Mouse (Mus musculus): ENCODE data around the gene Bud23. TPM values are rescaled to one million over a fixed set of nuclear protein-coding genes. Genes with fewer than 3 reads are reported as not detected.
A peak's percentile ranks its signal among the peaks of the same experiment; 100 is the strongest.

Bud23 gene
- polyA plus RNA-seq, 2 experiments, result 43.3 to 46.0 TPM

DNA sequence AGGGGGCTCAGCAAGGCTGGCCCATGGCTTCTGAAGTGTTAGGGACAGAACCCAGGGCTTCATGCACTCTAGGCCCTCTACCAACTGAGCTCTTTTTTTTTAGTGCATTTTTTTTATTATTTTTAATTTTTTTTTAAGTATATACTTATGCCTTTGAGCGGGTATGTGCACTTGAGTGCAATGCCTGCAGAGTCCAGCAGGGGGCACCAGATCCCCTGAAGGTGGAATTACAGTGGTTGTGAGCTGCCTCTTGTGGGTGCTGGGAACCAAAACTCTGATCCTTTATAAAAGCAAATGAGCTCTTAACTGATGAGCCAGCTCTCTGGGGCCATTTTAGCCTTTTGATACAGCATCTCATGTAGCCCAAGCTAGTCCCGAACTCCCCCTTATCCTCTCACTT is 30.2 kb downstream of the Bud23 start:
- no peaks in the 10 kb centered on the region for H3K9me3 ChIP-seq (ENCODE audit: control insufficient read depth, low read length)
- no peak for ATAC-seq (ENCODE audit: insufficient read depth)
- no peak overlapping the region for H3K27ac ChIP-seq
- DNase-seq (ENCODE audit: low read depth in 3 of 3, low spot score in 3 of 3), result no peak
- no peaks in the 10 kb centered on the region for H3K36me3 ChIP-seq (replicated peaks; ENCODE audit: control insufficient read depth, insufficient read depth, low read depth)
- H3K9ac ChIP-seq (replicated peaks), result no peak overlapping the region
- TF ChIP-seq EP300 (IDR thresholded peaks at IDR 0.05; ENCODE audit: low read depth) (no peak), CTCF (IDR thresholded peaks at IDR 0.05; ENCODE audit: low read depth) (peak; percentile 70)
- WGBS (ENCODE audit: insufficient replicate concordance), result 89% methylated on average over 2 of the region's 2 CpGs
- peaks cover under 1 to 5% of the 10 kb centered on the region in 2 experiments; a peak in 3 of 4 replicates for H3K4me1 ChIP-seq (replicated peaks; ENCODE audit: control insufficient read depth in 2 of 2, insufficient read depth in 2 of 2, low read length in 1 of 2)
- no peaks in the 10 kb centered on the region for H3K27me3 ChIP-seq (ENCODE audit: control insufficient read depth, insufficient read depth, low read length)
- no peak overlapping the region for H3K4me3 ChIP-seq (ENCODE audit: insufficient read depth in 1 of 2, low read depth in 2 of 2, low read length in 2 of 2)
- no peak overlapping the region for H3K4me2 ChIP-seq (ENCODE audit: low read depth)

DNA sequence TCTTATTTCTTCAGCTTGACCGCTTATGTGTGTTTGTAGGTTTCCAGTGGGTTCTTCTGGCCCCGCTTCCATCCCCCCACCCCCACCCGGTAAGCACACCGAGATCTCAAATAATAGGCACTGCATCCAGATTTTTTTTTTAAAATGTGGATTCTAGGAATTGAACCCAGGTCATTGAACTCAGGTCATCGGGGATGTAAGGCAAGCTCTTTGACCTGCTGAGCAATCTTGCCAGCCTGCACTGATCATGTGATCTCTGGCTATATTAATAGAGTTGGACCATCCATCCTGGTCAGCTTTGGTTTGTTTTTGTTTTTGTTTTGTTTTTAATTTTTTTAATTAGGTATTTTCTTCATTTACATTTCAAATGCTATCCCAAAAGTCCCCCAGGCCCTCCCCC is 32.2 kb downstream of the Bud23 start:
- H3K9ac ChIP-seq (replicated peaks), result no peak overlapping the region
- peaks cover 0 to 8% of the 10 kb centered on the region in 2 experiments; a peak in 1 of 4 replicates for H3K4me1 ChIP-seq (replicated peaks; ENCODE audit: control insufficient read depth in 2 of 2, insufficient read depth in 2 of 2, low read length in 1 of 2)
- no peak overlapping the region for H3K4me2 ChIP-seq (ENCODE audit: low read depth)
- TF ChIP-seq EP300 (IDR thresholded peaks at IDR 0.05; ENCODE audit: low read depth) (no peak), CTCF (IDR thresholded peaks at IDR 0.05; ENCODE audit: low read depth) (no peak)
- DNase-seq (ENCODE audit: low read depth in 3 of 3, low spot score in 3 of 3) (no peak), ATAC-seq (ENCODE audit: insufficient read depth) (no peak)
- no peak overlapping the region for H3K4me3 ChIP-seq (ENCODE audit: insufficient read depth in 1 of 2, low read depth in 2 of 2, low read length in 2 of 2)
- no peaks in the 10 kb centered on the region for H3K27me3 ChIP-seq (ENCODE audit: control insufficient read depth, insufficient read depth, low read length)
- H3K36me3 ChIP-seq (replicated peaks; ENCODE audit: control insufficient read depth, insufficient read depth, low read depth), result no peaks in the 10 kb centered on the region
- H3K9me3 ChIP-seq (ENCODE audit: control insufficient read depth, low read length), result no peaks in the 10 kb centered on the region
- WGBS (ENCODE audit: insufficient replicate concordance), result 74% methylated on average over 5 of the region's 5 CpGs
- H3K27ac ChIP-seq, result no peak overlapping the region

DNA sequence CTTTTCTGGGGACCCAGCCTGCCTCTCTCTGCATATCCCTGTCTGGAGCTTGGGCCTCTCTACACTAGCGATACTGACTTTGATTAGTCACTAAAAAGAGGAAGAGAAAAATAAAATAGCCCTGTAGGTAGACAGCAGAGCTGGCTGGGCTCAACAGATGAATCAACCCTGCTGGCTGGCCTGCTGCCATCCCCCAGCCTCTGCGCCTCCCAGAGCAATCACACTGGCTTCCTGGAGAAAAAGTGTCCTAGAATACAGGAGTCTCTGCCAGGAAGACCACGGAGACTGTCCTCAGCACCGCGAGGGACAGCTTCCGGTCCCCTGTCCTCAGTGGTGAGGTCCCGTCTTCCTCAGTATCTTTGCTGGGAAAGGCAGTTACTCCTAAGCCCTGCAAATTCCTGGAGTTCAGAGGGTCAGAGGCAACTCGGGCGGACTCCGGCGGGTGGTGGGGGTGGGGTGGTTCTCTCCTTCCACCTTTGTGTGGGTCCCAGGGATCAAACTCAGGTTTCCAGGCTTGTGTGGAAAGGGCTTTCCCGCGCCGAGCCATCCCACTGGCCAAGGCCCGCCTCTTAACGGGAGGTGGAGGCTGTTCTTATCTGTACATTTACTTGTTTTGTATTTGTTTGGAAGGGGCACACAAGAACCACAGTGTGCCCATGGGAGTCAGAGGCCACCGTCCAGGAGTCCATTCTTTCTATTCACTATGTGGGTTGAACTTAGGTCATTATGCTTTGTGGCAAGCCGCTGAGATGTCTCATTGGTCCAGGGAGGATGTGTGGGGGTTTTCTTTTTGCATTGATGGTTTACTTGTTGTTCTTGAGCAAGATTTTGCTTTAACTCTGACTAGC is 35.5 kb downstream of the Bud23 start:
- Histone ChIP-seq H3K4me1 (replicated peaks; ENCODE audit: control insufficient read depth in 2 of 2, insufficient read depth in 2 of 2, low read length in 1 of 2) (peaks cover under 1 to 14% of the 10 kb centered on the region in 2 experiments; a peak in 2 of 4 replicates), H3K27ac (no peak overlapping the region; the same call in 1 of the 2 replicates), H3K36me3 (replicated peaks; ENCODE audit: control insufficient read depth, insufficient read depth, low read depth) (no peaks in the 10 kb centered on the region), H3K4me2 (ENCODE audit: low read depth) (peak overlapping the region; percentile 31), H3K27me3 (ENCODE audit: control insufficient read depth, insufficient read depth, low read length) (peaks cover 4% of the 10 kb centered on the region; the same call in 1 of the 2 replicates), H3K4me3 (ENCODE audit: insufficient read depth in 1 of 2, low read depth in 2 of 2, low read length in 2 of 2) (no peak overlapping the region), H3K9me3 (ENCODE audit: control insufficient read depth, low read length) (no peaks in the 10 kb centered on the region), H3K9ac (replicated peaks) (no peak overlapping the region)
- TF ChIP-seq EP300 (IDR thresholded peaks at IDR 0.05; ENCODE audit: low read depth) (no peak), CTCF (IDR thresholded peaks at IDR 0.05; ENCODE audit: low read depth) (no peak)
- 44% methylated on average over 18 of the region's 18 CpGs for WGBS (ENCODE audit: insufficient replicate concordance)
- peak; percentile 17; the same call in 1 of the 2 replicates for ATAC-seq (ENCODE audit: insufficient read depth)
- no peak for DNase-seq (ENCODE audit: low read depth in 3 of 3, low spot score in 3 of 3)

DNA sequence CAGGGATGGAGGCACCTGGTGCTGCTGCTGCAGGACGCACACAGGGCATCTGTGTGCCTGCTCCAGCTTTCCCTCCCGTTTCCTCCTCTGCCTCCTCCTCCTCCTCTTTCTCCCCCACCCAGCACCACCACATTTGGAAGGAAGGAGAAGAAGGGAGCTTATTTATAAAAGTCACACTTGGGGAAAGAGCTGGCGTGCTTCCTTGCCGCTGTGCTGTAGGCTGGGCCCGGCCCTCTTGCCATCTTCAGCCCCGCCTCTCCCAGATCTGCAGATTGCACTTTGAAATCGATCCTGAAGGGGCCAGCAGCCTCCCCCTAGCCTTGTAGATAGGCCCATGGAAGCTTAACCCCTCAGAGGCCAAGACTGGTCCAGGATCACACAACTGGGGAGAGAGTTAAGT is 38.9 kb downstream of the Bud23 start:
- TF ChIP-seq EP300 (IDR thresholded peaks at IDR 0.05; ENCODE audit: low read depth), result no peak
- TF ChIP-seq CTCF (IDR thresholded peaks at IDR 0.05; ENCODE audit: low read depth), result no peak
- no peak overlapping the region for H3K4me3 ChIP-seq (ENCODE audit: insufficient read depth in 1 of 2, low read depth in 2 of 2, low read length in 2 of 2)
- peaks cover 10% of the 10 kb centered on the region for H3K27me3 ChIP-seq (ENCODE audit: control insufficient read depth, insufficient read depth, low read length)
- ATAC-seq (ENCODE audit: insufficient read depth) (no peak), DNase-seq (ENCODE audit: low read depth in 3 of 3, low spot score in 3 of 3) (no peak)
- no peak overlapping the region for H3K4me2 ChIP-seq (ENCODE audit: low read depth)
- no peaks in the 10 kb centered on the region for H3K9me3 ChIP-seq (ENCODE audit: control insufficient read depth, low read length)
- 23% methylated on average over 7 of the region's 7 CpGs for WGBS (ENCODE audit: insufficient replicate concordance)
- no peak overlapping the region for H3K27ac ChIP-seq
- no peaks in the 10 kb centered on the region for H3K36me3 ChIP-seq (replicated peaks; ENCODE audit: control insufficient read depth, insufficient read depth, low read depth)
- H3K4me1 ChIP-seq (replicated peaks; ENCODE audit: control insufficient read depth in 2 of 2, insufficient read depth in 2 of 2, low read length in 1 of 2), result peaks cover 5 to 20% of the 10 kb centered on the region in 2 experiments; a peak in 3 of 4 replicates
- no peak overlapping the region for H3K9ac ChIP-seq (replicated peaks)

DNA sequence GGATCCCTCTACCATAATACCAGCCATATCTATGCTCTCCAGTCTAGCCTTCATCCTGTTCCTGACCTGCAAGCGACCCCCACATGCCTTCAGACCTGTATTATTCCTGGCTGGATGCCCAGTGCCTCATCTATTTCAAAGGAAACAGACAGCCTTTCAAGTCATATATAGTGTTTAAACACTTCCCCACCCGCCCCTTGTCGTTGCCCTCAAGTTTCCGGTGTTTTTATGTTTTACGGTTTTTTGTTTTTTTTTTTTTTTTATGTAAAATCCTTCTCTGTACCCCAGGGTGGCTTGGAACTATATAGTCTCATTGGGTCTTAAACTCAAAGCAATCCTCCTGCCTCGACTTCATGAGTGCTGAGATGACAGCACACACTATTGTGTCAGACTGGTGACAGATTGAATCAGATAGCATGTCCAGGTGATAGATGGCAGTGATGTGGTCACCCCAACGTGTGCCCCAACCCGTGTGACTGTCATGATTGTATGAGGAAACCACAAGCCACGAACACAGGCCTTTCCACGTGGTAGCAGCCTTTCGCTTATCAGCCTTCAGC is 40.0 kb downstream of the Bud23 start:
- peaks cover 10% of the 10 kb centered on the region for H3K27me3 ChIP-seq (ENCODE audit: control insufficient read depth, insufficient read depth, low read length)
- DNase-seq (ENCODE audit: low read depth in 3 of 3, low spot score in 3 of 3), result no peak
- H3K9me3 ChIP-seq (ENCODE audit: control insufficient read depth, low read length), result no peaks in the 10 kb centered on the region
- 9% methylated on average over 11 of the region's 11 CpGs for WGBS (ENCODE audit: insufficient replicate concordance)
- no peak overlapping the region for H3K4me2 ChIP-seq (ENCODE audit: low read depth)
- peaks cover 5 to 20% of the 10 kb centered on the region in 2 experiments; a peak in 3 of 4 replicates for H3K4me1 ChIP-seq (replicated peaks; ENCODE audit: control insufficient read depth in 2 of 2, insufficient read depth in 2 of 2, low read length in 1 of 2)
- no peak overlapping the region for H3K27ac ChIP-seq
- H3K4me3 ChIP-seq (ENCODE audit: insufficient read depth in 1 of 2, low read depth in 2 of 2, low read length in 2 of 2), result no peak overlapping the region
- H3K36me3 ChIP-seq (replicated peaks; ENCODE audit: control insufficient read depth, insufficient read depth, low read depth), result no peaks in the 10 kb centered on the region
- H3K9ac ChIP-seq (replicated peaks), result no peak overlapping the region
- ATAC-seq (ENCODE audit: insufficient read depth), result no peak
- TF ChIP-seq EP300 (IDR thresholded peaks at IDR 0.05; ENCODE audit: low read depth), result no peak
- TF ChIP-seq CTCF (IDR thresholded peaks at IDR 0.05; ENCODE audit: low read depth), result no peak
